Mouse (Mus musculus): ENCODE results near the gene Krt14. TPM values are rescaled to one million over a fixed set of nuclear protein-coding genes. Genes with fewer than 3 reads are reported as not detected.

Gene Krt14
- total and polyA plus RNA-seq, 3 experiments: not detected

DNA sequence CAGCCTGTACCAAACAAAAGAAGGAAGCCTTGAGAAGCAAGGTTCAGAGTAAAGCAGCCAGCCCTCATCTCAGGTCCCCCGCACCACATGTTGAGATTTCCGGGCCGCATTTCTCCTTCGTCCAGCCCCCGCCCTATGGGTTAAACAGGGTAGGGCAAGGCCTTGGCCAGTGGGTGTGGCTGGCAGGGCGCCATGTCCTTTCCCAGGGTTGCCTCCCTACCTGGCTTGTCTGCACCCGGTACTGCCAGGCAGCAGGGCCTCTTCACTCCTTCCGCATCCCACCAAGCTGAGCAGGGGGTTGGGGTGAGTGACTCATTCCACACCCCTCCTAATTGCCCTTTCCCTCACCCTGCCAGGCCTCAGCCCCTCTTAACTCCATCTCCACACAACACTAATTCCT, 39.3 kb downstream of the Krt14 start:
- no peaks in the 10 kb centered on the region for H3K36me3 ChIP-seq (ENCODE audit: control insufficient read depth in 1 of 2, insufficient read depth in 2 of 2, low read length in 2 of 2)

DNA sequence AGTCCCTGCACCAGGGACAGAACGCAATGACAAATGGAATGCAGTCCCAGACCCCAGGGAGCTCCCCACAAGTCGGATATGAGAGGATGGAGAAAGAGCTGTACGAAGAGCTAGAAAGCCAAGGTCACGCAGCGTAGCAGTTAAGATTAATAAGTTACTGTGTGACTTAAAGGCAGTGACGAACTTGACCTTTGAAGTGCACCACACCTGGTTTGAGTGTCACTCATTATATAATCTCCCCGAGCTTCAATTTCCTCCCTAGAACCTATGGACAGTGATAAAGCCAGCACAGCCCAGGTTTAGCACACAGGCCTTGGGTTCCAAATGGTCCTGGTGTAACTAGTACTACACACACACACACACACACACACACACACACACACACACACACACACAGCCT, 43.0 kb downstream of the Krt14 start:
- no peaks in the 10 kb centered on the region for H3K4me1 ChIP-seq (ENCODE audit: control insufficient read depth in 1 of 2, insufficient read depth in 2 of 2, low read length in 2 of 2)
- TF ChIP-seq SIN3A (IDR thresholded peaks at IDR 0.05; ENCODE audit: low read length) (no peak), SMC3 (IDR thresholded peaks at IDR 0.05; ENCODE audit: low read depth, low read length) (no peak), POLR2AphosphoS5 (IDR thresholded peaks at IDR 0.05; ENCODE audit: borderline replicate concordance, low read depth, low read length) (no peak), ZKSCAN1 (IDR thresholded peaks at IDR 0.05; ENCODE audit: low read depth, low read length) (no peak), ZMIZ1 (IDR thresholded peaks at IDR 0.05; ENCODE audit: low read depth, low read length) (no peak), UBTF (IDR thresholded peaks at IDR 0.05; ENCODE audit: borderline replicate concordance, insufficient read depth, low read depth, low read length) (no peak), USF2 (IDR thresholded peaks at IDR 0.05; ENCODE audit: borderline replicate concordance in 1 of 2, insufficient read depth in 1 of 2, low read depth in 1 of 2, low read length in 2 of 2) (no peak), MAFK (IDR thresholded peaks at IDR 0.05; ENCODE audit: borderline replicate concordance, low read depth, low read length) (no peak), CHD1 (IDR thresholded peaks at IDR 0.05; ENCODE audit: low read depth, low read length) (no peak), NRF1 (IDR thresholded peaks at IDR 0.05; ENCODE audit: insufficient read depth, low read depth, low read length, poor library complexity, severe bottlenecking) (no peak)

More for the DNA sequence above, 39.3 kb downstream of the Krt14 start:
- H3K4me3 ChIP-seq (ENCODE audit: control insufficient read depth in 1 of 2, insufficient read depth in 1 of 2, low read depth in 2 of 2, low read length in 2 of 2): no peak overlapping the region
- no peaks in the 10 kb centered on the region for H3K27me3 ChIP-seq (ENCODE audit: control insufficient read depth in 1 of 2, insufficient read depth in 2 of 2, low read length in 2 of 2)
- H3K27ac ChIP-seq (ENCODE audit: control insufficient read depth, low read depth, low read length): no peak overlapping the region
- no peaks in the 10 kb centered on the region for H3K79me2 ChIP-seq (ENCODE audit: control insufficient read depth, insufficient read depth, low read length, poor library complexity)
- no peaks in the 10 kb centered on the region for H3K9me3 ChIP-seq (replicated peaks; ENCODE audit: insufficient read depth, low read length)
- no peak overlapping the region for H3K9ac ChIP-seq (ENCODE audit: control insufficient read depth, low read depth, low read length, poor library complexity, severe bottlenecking)
- H3K4me1 ChIP-seq (ENCODE audit: control insufficient read depth in 1 of 2, insufficient read depth in 2 of 2, low read length in 2 of 2): no peaks in the 10 kb centered on the region
- no peak for DNase-seq (ENCODE audit: low read depth, low spot score)
- TF ChIP-seq TCF12 (IDR thresholded peaks at IDR 0.05; ENCODE audit: low read depth, low read length) (no peak), CTCF (IDR thresholded peaks at IDR 0.05 in 2 of 3, conservative IDR thresholded peaks at IDR 0.05 in 1 of 3; ENCODE audit: control insufficient read depth in 1 of 3, insufficient read depth in 1 of 3, low read depth in 2 of 3, low read length in 3 of 3, poor library complexity in 1 of 3, severe bottlenecking in 1 of 3) (no peak), POLR2AphosphoS2 (IDR thresholded peaks at IDR 0.05; ENCODE audit: low read length) (no peak), E2F4 (IDR thresholded peaks at IDR 0.05; ENCODE audit: borderline replicate concordance, low read depth, low read length) (no peak), USF2 (IDR thresholded peaks at IDR 0.05; ENCODE audit: borderline replicate concordance in 1 of 2, insufficient read depth in 1 of 2, low read depth in 1 of 2, low read length in 2 of 2) (no peak), ZC3H11A (IDR thresholded peaks at IDR 0.05; ENCODE audit: low read depth, low read length) (no peak), POLR2A (IDR thresholded peaks at IDR 0.05; ENCODE audit: control insufficient read depth in 1 of 2, insufficient read depth in 1 of 2, low read depth in 1 of 2, low read length in 2 of 2, poor library complexity in 1 of 2) (no peak), MYC (IDR thresholded peaks at IDR 0.05; ENCODE audit: low read depth, low read length) (no peak), KAT2A (conservative IDR thresholded peaks at IDR 0.05; ENCODE audit: low read depth, low read length) (no peak), MYB (IDR thresholded peaks at IDR 0.05; ENCODE audit: low read depth, low read length) (no peak), RAD21 (IDR thresholded peaks at IDR 0.05; ENCODE audit: low read depth, low read length) (no peak), MAX (IDR thresholded peaks at IDR 0.05; ENCODE audit: low read length) (no peak), TBP (IDR thresholded peaks at IDR 0.05; ENCODE audit: low read depth, low read length) (no peak), SIN3A (IDR thresholded peaks at IDR 0.05; ENCODE audit: low read length) (no peak), ZNF384 (IDR thresholded peaks at IDR 0.05; ENCODE audit: low read depth, low read length) (no peak)

More for the DNA sequence above, 43.0 kb downstream of the Krt14 start:
- no peak overlapping the region for H3K4me3 ChIP-seq (ENCODE audit: control insufficient read depth in 1 of 2, insufficient read depth in 1 of 2, low read depth in 2 of 2, low read length in 2 of 2)
- no peaks in the 10 kb centered on the region for H3K36me3 ChIP-seq (ENCODE audit: control insufficient read depth in 1 of 2, insufficient read depth in 2 of 2, low read length in 2 of 2)
- H3K79me2 ChIP-seq (ENCODE audit: control insufficient read depth, insufficient read depth, low read length, poor library complexity): no peaks in the 10 kb centered on the region
- no peak overlapping the region for H3K27ac ChIP-seq (ENCODE audit: control insufficient read depth, low read depth, low read length)
- H3K27me3 ChIP-seq (ENCODE audit: control insufficient read depth in 1 of 2, insufficient read depth in 2 of 2, low read length in 2 of 2): no peaks in the 10 kb centered on the region
- DNase-seq (ENCODE audit: low read depth, low spot score): no peak
- H3K9me3 ChIP-seq (replicated peaks; ENCODE audit: insufficient read depth, low read length): no peaks in the 10 kb centered on the region
- no peak overlapping the region for H3K9ac ChIP-seq (ENCODE audit: control insufficient read depth, low read depth, low read length, poor library complexity, severe bottlenecking)

Data from MEL (cell line).